Mouse (Mus musculus) erythroblast, embryonic 14.5 days (primary cell): ENCODE results near the gene Mroh3.

Experiments used
- GATA1 ChIP-seq: IDR thresholded peaks from 2 replicates; pipeline ENCODE4 v1.6.1; 2012; ENCODE audit warnings: low read length, inconsistent platforms, mixed read lengths
- TAL1 ChIP-seq: IDR thresholded peaks from 3 replicates; pipeline ENCODE4 v1.6.1; 2012; ENCODE audit warnings: low read length, inconsistent platforms, mixed read lengths

DNA sequence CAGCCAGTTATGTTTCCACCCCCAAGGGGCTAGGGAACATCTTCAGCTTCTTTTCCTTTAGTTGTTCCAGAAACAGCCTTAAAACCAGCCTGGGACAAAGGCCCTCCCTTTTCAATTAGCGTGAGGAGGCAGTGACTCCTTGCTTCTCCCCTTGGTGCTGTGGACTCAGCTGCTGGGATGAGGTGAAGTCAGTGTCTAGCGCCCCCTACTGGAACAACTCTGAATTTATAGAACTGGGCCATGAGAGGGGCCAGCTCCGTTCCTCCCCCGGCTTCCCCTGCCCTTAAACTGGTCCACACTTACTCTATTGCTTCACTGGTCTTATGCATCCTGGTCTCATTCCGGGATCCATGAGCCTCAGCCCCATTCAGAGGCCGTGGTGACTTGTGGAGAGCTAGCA, 37.4 kb downstream of the Mroh3 start:
- TF ChIP-seq GATA1 (no peak), TAL1 (no peak)
